Mouse (Mus musculus) midbrain, postnatal 0 days (tissue): ENCODE measurements around the gene Gm13030. TPM values are rescaled to one million over a fixed set of nuclear protein-coding genes. Genes with fewer than 3 reads are reported as not detected.
"Not testable (repeated sequence)": the region's sequence is repeated elsewhere in the genome, so short reads cannot be mapped to it uniquely, and the experiment has no call there.

Experiments
- ATAC-seq: fragments of 200-750 bp; cut with Nextera tagmentation; 2 replicates; pipeline ENCODE4 v1.8.0; 2017; ENCODE audit warnings: moderate number of reproducible peaks, mild to moderate bottlenecking, moderate TSS enrichment, moderate library complexity; ENCODE audit not compliant: low FRiP score
- DNase-seq: peaks from one replicate; pipeline ENCODE4 v3.0.0-alpha.2; 2015; ENCODE audit warnings: low spot score
- H3K27ac ChIP-seq: fragments of 300-500 bp; sonication (generic); 2 replicates; pipeline ENCODE4 v1.5.1; 2014; ENCODE audit warnings: low read depth, mild to moderate bottlenecking, low read length, mixed read lengths
- H3K27me3 ChIP-seq: fragments of 300-500 bp; sonication (generic); 2 replicates; pipeline ENCODE4 v1.6.1; 2014; ENCODE audit warnings: low read length, control low read depth, mixed read lengths; ENCODE audit not compliant: insufficient read depth
- H3K36me3 ChIP-seq: fragments of 300-500 bp; sonication (generic); 2 replicates; pipeline ENCODE4 v1.6.1; 2014; ENCODE audit warnings: low read length, control low read depth, mixed read lengths; ENCODE audit not compliant: insufficient read depth
- H3K4me1 ChIP-seq: fragments of 300-500 bp; sonication (generic); 2 replicates; pipeline ENCODE4 v1.6.1; 2014; ENCODE audit warnings: mild to moderate bottlenecking, control low read depth, antibody characterized with exemption, low read length, mixed read lengths; ENCODE audit not compliant: insufficient read depth
- H3K4me2 ChIP-seq: fragments of 300-500 bp; sonication (generic); 2 replicates; pipeline ENCODE4 v1.6.1; 2014; ENCODE audit warnings: low read depth, mild to moderate bottlenecking, low read length, mixed read lengths; ENCODE audit not compliant: poor library complexity, severe bottlenecking
- H3K4me3 ChIP-seq: fragments of 300-500 bp; sonication (generic); 2 replicates; pipeline ENCODE4 v1.5.1; 2014; ENCODE audit warnings: low read depth, mild to moderate bottlenecking, low read length, moderate library complexity
- H3K9ac ChIP-seq: fragments of 300-500 bp; sonication (generic); replicated peaks from 2 replicates; pipeline ENCODE4 v1.6.1; 2014; ENCODE audit warnings: mild to moderate bottlenecking, low read length, moderate library complexity, mixed read lengths; ENCODE audit not compliant: poor library complexity, severe bottlenecking
- H3K9me3 ChIP-seq: fragments of 300-500 bp; sonication (generic); 2 replicates; pipeline ENCODE4 v1.6.1; 2016; ENCODE audit warnings: low read length, control low read depth
- CTCF ChIP-seq: IDR thresholded peaks from 2 replicates; pipeline ENCODE4 v1.5.1; 2016; ENCODE audit warnings: antibody characterized with exemption, mild to moderate bottlenecking
- WGBS: fragments of 180-500 bp; shearing (Covaris S2); extraction: QIAGEN DNeasy Blood & Tissue Kit; methylation state at CpG from one replicate; pipeline ENCODE4 v1.1.7; 2014; 5-methylcytosine and 5-hydroxymethylcytosine counted together
- polyA plus RNA-seq: library from polyadenylated mRNA; unstranded; fragments of >200 nt; fragmentation: Nextera tagmentation; extraction: Ambion mirVana; gene quantifications from 2 replicates; pipeline ENCODE4 v1.2.1, GENCODE M21; 2015
- total RNA-seq: library from RNA; depleted of rRNA; stranded (reverse); fragments of >200 nt; gene quantifications from 2 replicates; pipeline ENCODE4 v1.2.3, GENCODE M21; 2014

Gene Gm13030
- total and polyA plus RNA-seq, 2 experiments from 2014 or later, result not detected

GRCm38 (mm10) chr4:138877731-138878130 lies 4.0 kb upstream of the Gm13030 start, which contains the start of gene Pla2g2e:
Pla2g2e (plus strand) TSS chr4:138877942.
- Histone ChIP-seq H3K4me2 (no peak within 1 kb of the TSS), H3K36me3 (no peaks in the 10 kb centered on the region), H3K27ac (no peak within 1 kb of the TSS), H3K4me3 (no peak within 1 kb of the TSS), H3K4me1 (no peaks in the 10 kb centered on the region), H3K27me3 (no peaks in the 10 kb centered on the region), H3K9ac (no peak within 1 kb of the TSS), H3K9me3 (no peaks in the 10 kb centered on the region)
- ATAC-seq, result no peak
- TF ChIP-seq CTCF, result no peak
- 83% methylated on average over 4 of the region's 4 CpGs for WGBS
- DNase-seq, result no peak

GRCm38 (mm10) chr4:138875986-138876385 lies 2.2 kb upstream of the Gm13030 start:
- 100% methylated on average over 2 of the region's 2 CpGs for WGBS
- H3K9ac ChIP-seq, result no peak overlapping the region
- H3K4me1 ChIP-seq, result no peaks in the 10 kb centered on the region
- no peaks in the 10 kb centered on the region for H3K27me3 ChIP-seq
- H3K4me2 ChIP-seq, result no peak overlapping the region
- no peak for ATAC-seq
- H3K9me3 ChIP-seq, result no peaks in the 10 kb centered on the region
- no peaks in the 10 kb centered on the region for H3K36me3 ChIP-seq
- no peak overlapping the region for H3K27ac ChIP-seq
- DNase-seq, result no peak
- H3K4me3 ChIP-seq, result no peak overlapping the region
- no peak for TF ChIP-seq CTCF

- DNase-seq, result peak; percentile 44
- H3K9me3 ChIP-seq, ATAC-seq, H3K4me2 ChIP-seq, H3K36me3 ChIP-seq, H3K4me3 ChIP-seq, H3K27ac ChIP-seq, H3K27me3 ChIP-seq, H3K9ac ChIP-seq, H3K4me1 ChIP-seq: not testable (repeated sequence)
- 50% methylated on average over 2 of the region's 2 CpGs for WGBS
These were observed 1.5 kb upstream of the Gm13030 start for GRCm38 (mm10) chr4:138875275-138875674.

GRCm38 (mm10) chr4:138868666-138869065 lies 5.1 kb downstream of the Gm13030 start:
- WGBS, result 50% methylated on average over 8 of the region's 8 CpGs

GRCm38 (mm10) chr4:138866413-138866812 lies 7.4 kb downstream of the Gm13030 start:
- DNase-seq (peak; percentile 80), ATAC-seq (no peak)
- H3K9me3 ChIP-seq, result no peaks in the 10 kb centered on the region
- no peaks in the 10 kb centered on the region for H3K27me3 ChIP-seq
- no peak overlapping the region for H3K27ac ChIP-seq
- H3K9ac ChIP-seq, result no peak overlapping the region
- H3K4me1 ChIP-seq, result no peaks in the 10 kb centered on the region
- peak; percentile 93 for TF ChIP-seq CTCF
- H3K4me3 ChIP-seq, result no peak overlapping the region
- H3K4me2 ChIP-seq, result no peak overlapping the region
- no peaks in the 10 kb centered on the region for H3K36me3 ChIP-seq
- 13% methylated on average over 7 of the region's 7 CpGs for WGBS

More at GRCm38 (mm10) chr4:138868666-138869065, 5.1 kb downstream of the Gm13030 start:
- H3K27ac ChIP-seq, result no peak overlapping the region
- DNase-seq (no peak), ATAC-seq (no peak)
- no peak overlapping the region for H3K4me3 ChIP-seq
- H3K9ac ChIP-seq, result no peak overlapping the region
- H3K27me3 ChIP-seq, result no peaks in the 10 kb centered on the region
- no peak overlapping the region for H3K4me2 ChIP-seq
- TF ChIP-seq CTCF, result no peak
- no peaks in the 10 kb centered on the region for H3K36me3 ChIP-seq
- H3K9me3 ChIP-seq, result no peaks in the 10 kb centered on the region
- H3K4me1 ChIP-seq, result no peaks in the 10 kb centered on the region

GRCm38 (mm10) chr4:138865991-138866390 lies 7.8 kb downstream of the Gm13030 start:
- H3K9ac ChIP-seq, result no peak overlapping the region
- ATAC-seq, result no peak

More at GRCm38 (mm10) chr4:138865991-138866390, 7.8 kb downstream of the Gm13030 start:
- Histone ChIP-seq H3K4me2 (no peak overlapping the region), H3K27me3 (no peaks in the 10 kb centered on the region), H3K9me3 (no peaks in the 10 kb centered on the region), H3K36me3 (no peaks in the 10 kb centered on the region), H3K4me1 (no peaks in the 10 kb centered on the region), H3K27ac (no peak overlapping the region), H3K4me3 (no peak overlapping the region)
- no peak for TF ChIP-seq CTCF
- DNase-seq, result no peak
- 70% methylated on average over 6 of the region's 6 CpGs for WGBS
